Mouse (Mus musculus): ENCODE measurements around the gene Polr1a.

DNA sequence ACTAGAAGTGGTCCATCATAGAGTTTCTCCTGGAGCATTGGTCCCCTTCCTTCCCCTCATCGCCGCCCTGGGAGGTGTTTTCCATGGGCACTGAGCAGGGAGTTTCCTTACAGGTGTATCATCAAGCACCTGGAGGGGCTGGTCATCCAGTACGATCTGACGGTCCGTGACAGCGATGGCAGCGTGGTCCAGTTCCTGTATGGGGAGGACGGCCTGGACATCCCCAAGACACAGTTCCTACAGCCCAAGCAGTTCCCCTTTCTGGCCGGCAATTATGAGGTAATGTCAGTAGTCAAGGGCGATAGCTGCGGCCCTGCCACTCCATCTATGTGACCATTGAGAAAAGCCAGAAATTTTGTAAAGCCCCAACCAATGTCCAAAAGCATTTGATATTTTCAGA, 54.7 kb downstream of the Polr1a start:
- TF ChIP-seq CTCF (IDR thresholded peaks at IDR 0.05; ENCODE audit: low read depth, low read length), result no peak
- no peak for TF ChIP-seq EP300 (IDR thresholded peaks at IDR 0.05; ENCODE audit: insufficient read depth, low read depth, low read length)
- no peak for TF ChIP-seq POLR2A (IDR thresholded peaks at IDR 0.05; ENCODE audit: insufficient read depth, low read length)

Data from ES-Bruce4 (cell line).